Mouse (Mus musculus) midbrain, embryonic 15.5 days (tissue): ENCODE measurements around the gene S1pr5. TPM values are rescaled to one million over a fixed set of nuclear protein-coding genes. Genes with fewer than 3 reads are reported as not detected.

Experiments
- ATAC-seq: fragments of 200-750 bp; cut with Nextera tagmentation; replicated peaks from 2 replicates; pipeline ENCODE4 v1.8.0; 2017; ENCODE audit warnings: moderate TSS enrichment
- H3K27ac ChIP-seq: fragments of 300-500 bp; sonication (generic); 2 replicates; pipeline ENCODE4 v1.5.1; 2015; ENCODE audit warnings: mild to moderate bottlenecking, inconsistent platforms
- H3K27me3 ChIP-seq: fragments of 300-500 bp; sonication (generic); replicated peaks from 2 replicates; pipeline ENCODE4 v1.6.1; 2015; ENCODE audit warnings: inconsistent platforms
- H3K36me3 ChIP-seq: fragments of 300-500 bp; sonication (generic); replicated peaks from 2 replicates; pipeline ENCODE4 v1.6.1; 2015; ENCODE audit warnings: inconsistent platforms
- H3K4me1 ChIP-seq: fragments of 300-500 bp; sonication (generic); 2 replicates; pipeline ENCODE4 v1.6.1; 2015; ENCODE audit warnings: inconsistent platforms
- H3K4me2 ChIP-seq: fragments of 300-500 bp; sonication (generic); 2 replicates; pipeline ENCODE4 v1.6.1; 2015; ENCODE audit warnings: inconsistent platforms, mild to moderate bottlenecking, moderate library complexity
- H3K4me3 ChIP-seq: fragments of 300-500 bp; sonication (generic); 2 replicates; pipeline ENCODE4 v1.5.1; 2015; ENCODE audit warnings: mild to moderate bottlenecking, inconsistent platforms
- H3K9ac ChIP-seq: fragments of 300-500 bp; sonication (generic); 2 replicates; pipeline ENCODE4 v1.6.1; 2015; ENCODE audit warnings: mild to moderate bottlenecking, inconsistent platforms
- H3K9me3 ChIP-seq: fragments of 300-500 bp; sonication (generic); 2 replicates; pipeline ENCODE4 v1.6.1; 2016; ENCODE audit warnings: inconsistent platforms
- WGBS: fragments of 180-500 bp; shearing (Covaris S2); methylation state at CpG from one replicate; pipeline ENCODE4 v1.1.7; 2015; ENCODE audit warnings: mixed read lengths; 5-methylcytosine and 5-hydroxymethylcytosine counted together
- polyA plus RNA-seq: library from polyadenylated mRNA; unstranded; fragments of >200 nt; fragmentation: Nextera tagmentation; extraction: Ambion mirVana; gene quantifications from 2 replicates; pipeline ENCODE4 v1.2.1, GENCODE M21; 2015

S1pr5 gene
- polyA plus RNA-seq, 1 experiment from 2014 or later: 4.2 TPM

- Histone ChIP-seq H3K4me2 (peak overlapping the region; percentile 90), H3K4me1 (peaks cover 19% of the 10 kb centered on the region), H3K27me3 (peaks cover 70% of the 10 kb centered on the region), H3K36me3 (no peaks in the 10 kb centered on the region), H3K4me3 (peak overlapping the region; percentile 47), H3K27ac (peak overlapping the region; percentile 48), H3K9ac (peak overlapping the region; percentile 51), H3K9me3 (no peaks in the 10 kb centered on the region)
- ATAC-seq: peak; percentile 58
- under 1% methylated on average over 72 of the region's 72 CpGs for WGBS
Measured at GRCm38 (mm10) chr9:21244428-21245112, 3.7 kb downstream of the S1pr5 start.

DNA sequence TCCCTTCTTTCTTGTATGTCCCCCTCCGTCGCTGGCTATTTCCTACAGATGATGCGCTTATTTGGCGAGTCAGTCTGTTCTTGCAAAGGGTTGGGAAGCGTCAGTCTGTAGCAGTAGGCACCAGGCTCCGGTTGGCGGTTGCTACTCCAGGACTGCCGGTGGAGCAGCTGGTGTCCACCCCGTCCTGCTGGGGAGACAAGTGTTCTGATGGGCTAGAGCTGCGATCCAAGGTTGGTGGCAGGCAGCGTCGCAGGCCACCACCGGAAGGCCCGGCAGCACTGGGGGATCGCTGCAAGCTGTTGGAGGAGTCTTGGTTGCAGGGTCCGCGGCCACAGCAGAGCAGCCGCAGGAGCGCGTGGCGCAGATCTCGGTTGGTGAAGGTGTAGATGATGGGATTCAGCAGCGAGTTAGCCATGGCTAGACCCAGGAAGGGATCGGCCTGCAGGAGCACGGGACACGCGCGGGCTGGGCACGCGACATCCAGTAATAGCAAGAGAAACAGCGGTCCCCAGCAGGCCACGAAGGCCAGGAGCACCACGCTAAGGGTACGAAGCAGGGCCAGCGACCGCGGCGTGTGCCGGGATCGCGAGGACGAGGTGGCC, 4.3 kb downstream of the S1pr5 start:
- Histone ChIP-seq H3K9ac (peak overlapping the region; percentile 51), H3K4me2 (peak overlapping the region; percentile 90), H3K36me3 (no peaks in the 10 kb centered on the region), H3K27me3 (peaks cover 64% of the 10 kb centered on the region), H3K27ac (peak overlapping the region; percentile 48), H3K4me1 (peaks cover 23% of the 10 kb centered on the region), H3K4me3 (peak overlapping the region; percentile 47), H3K9me3 (no peaks in the 10 kb centered on the region)
- 4% methylated on average over 42 of the region's 42 CpGs for WGBS
- peak; percentile 9; the same call in 1 of the 2 replicates for ATAC-seq

GRCm38 (mm10) chr9:21241343-21241742, 6.9 kb downstream of the S1pr5 start:
- Histone ChIP-seq H3K9ac (no peak overlapping the region), H3K4me3 (no peak overlapping the region), H3K4me2 (no peak overlapping the region), H3K27me3 (peaks cover 42% of the 10 kb centered on the region), H3K4me1 (peaks cover 39% of the 10 kb centered on the region), H3K9me3 (no peaks in the 10 kb centered on the region), H3K36me3 (no peaks in the 10 kb centered on the region), H3K27ac (no peak overlapping the region)
- 5% methylated on average over 11 of the region's 11 CpGs for WGBS
- ATAC-seq: no peak

GRCm38 (mm10) chr9:21239465-21239848, 8.8 kb downstream of the S1pr5 start:
- peaks cover 37% of the 10 kb centered on the region for H3K4me1 ChIP-seq
- no peaks in the 10 kb centered on the region for H3K9me3 ChIP-seq
- WGBS: 27% methylated on average over 4 of the region's 4 CpGs
- ATAC-seq: no peak
- peak overlapping the region; percentile 98 for H3K9ac ChIP-seq
- H3K36me3 ChIP-seq: no peaks in the 10 kb centered on the region; the same call in 1 of the 2 replicates
- H3K4me3 ChIP-seq: peak overlapping the region; percentile 85
- H3K27me3 ChIP-seq: peaks cover 23% of the 10 kb centered on the region
- peak overlapping the region; percentile 72 for H3K4me2 ChIP-seq
- peak overlapping the region; percentile 87; the same call in 1 of the 2 replicates for H3K27ac ChIP-seq

- peak; percentile 83 for ATAC-seq
Measured at GRCm38 (mm10) chr9:21238733-21239464, 9.3 kb downstream of the S1pr5 start, which contains the start of gene Keap1. Gene Keap1, minus strand, starts transcription at chr9:21239361.

DNA sequence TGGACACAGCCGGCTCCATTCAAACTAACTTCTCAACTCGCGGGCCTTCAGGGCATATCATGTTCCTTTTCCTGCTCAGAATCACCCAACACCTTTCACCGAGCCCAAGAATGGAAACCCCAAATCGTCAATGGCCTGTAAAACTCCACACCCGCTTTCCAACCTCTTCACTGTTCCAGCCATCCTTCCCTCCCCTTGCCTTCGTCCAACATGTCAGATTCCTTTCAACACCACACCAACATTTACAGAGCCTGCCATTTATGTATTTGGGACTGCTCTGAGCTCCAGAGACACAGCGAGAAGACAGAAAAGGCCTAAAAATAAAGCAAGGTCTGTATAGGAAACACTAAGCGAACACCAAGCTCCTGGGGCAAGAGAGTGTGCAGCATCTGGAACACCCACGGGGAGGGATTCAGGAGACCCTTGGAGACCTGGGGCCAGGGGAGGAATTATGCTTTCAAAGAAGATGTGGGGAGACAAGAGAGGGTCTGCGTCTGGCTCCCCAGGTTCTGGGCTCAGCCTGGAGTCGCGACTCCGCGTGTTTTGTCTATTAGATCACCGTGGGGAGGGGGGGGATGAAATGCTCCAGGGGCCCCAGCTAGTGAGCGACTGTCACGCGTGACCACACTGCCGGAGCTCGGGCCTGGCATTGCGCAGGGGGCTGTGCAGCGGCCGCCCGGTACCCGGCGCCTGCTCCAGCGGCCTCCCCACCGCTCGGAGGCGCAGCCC, 10.1 kb downstream of the S1pr5 start:
- Histone ChIP-seq H3K9me3 (no peaks in the 10 kb centered on the region), H3K4me1 (peaks cover 29% of the 10 kb centered on the region), H3K4me2 (peak overlapping the region; percentile 72), H3K27me3 (peaks cover 10% of the 10 kb centered on the region), H3K4me3 (peak overlapping the region; percentile 85), H3K27ac (peak overlapping the region; percentile 87), H3K36me3 (peaks cover 7% of the 10 kb centered on the region; the same call in 1 of the 2 replicates), H3K9ac (peak overlapping the region; percentile 98)
- 2% methylated on average over 30 of the region's 31 CpGs for WGBS
- ATAC-seq: peak; percentile 31; the same call in 1 of the 2 replicates

More at GRCm38 (mm10) chr9:21238733-21239464, 9.3 kb downstream of the S1pr5 start, which contains the start of gene Keap1:
- H3K36me3 ChIP-seq: no peaks in the 10 kb centered on the region; the same call in 1 of the 2 replicates
- peak within 1 kb of the TSS; percentile 98 for H3K9ac ChIP-seq
- peak within 1 kb of the TSS; percentile 85 for H3K4me3 ChIP-seq
- H3K27me3 ChIP-seq: peaks cover 18% of the 10 kb centered on the region
- H3K4me2 ChIP-seq: peak within 1 kb of the TSS; percentile 72
- peaks cover 32% of the 10 kb centered on the region for H3K4me1 ChIP-seq
- WGBS: under 1% methylated on average over 71 of the region's 90 CpGs
- H3K9me3 ChIP-seq: no peaks in the 10 kb centered on the region
- peak within 1 kb of the TSS; percentile 87 for H3K27ac ChIP-seq

DNA sequence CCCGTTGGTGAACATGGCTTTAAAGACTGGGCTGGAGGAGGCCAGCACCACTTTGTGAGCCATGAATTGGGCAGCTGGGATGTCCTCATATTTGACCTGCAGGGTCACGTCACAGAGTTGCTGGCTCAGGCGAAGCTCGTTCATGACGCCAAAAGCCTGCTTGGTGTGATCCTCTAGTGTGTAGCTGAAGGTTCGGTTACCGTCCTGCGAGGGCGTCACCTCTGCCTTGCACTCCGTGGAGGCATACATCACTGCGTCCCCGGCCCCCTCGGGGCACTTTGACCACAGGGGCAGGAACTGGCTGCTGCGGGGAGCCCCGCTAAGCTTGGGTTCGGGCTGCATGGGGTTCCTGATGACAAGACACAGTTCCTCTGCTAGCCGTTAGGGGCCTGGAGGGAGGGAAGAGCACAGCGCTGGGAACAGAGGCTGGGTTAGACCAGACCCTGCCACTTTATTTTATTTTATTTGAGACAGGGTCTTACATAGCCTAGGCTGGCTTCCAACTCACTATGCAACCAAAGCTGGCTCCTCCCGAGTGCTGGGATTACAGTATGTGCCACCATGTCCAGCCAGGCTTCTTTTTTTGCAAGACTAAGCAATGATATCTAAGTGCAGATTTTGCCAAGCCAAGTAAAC, 10.8 kb downstream of the S1pr5 start:
- H3K4me1 ChIP-seq: peaks cover 29% of the 10 kb centered on the region
- H3K4me3 ChIP-seq: peak overlapping the region; percentile 85
- 0 out of 2 replicates have a peak, but pooled peaks cover 4% of the 10 kb centered on the region for H3K27me3 ChIP-seq
- H3K36me3 ChIP-seq: peaks cover 8% of the 10 kb centered on the region; the same call in 1 of the 2 replicates
- H3K4me2 ChIP-seq: peak overlapping the region; percentile 72
- H3K9me3 ChIP-seq: no peaks in the 10 kb centered on the region
- WGBS: 19% methylated on average over 19 of the region's 19 CpGs
- ATAC-seq: peak; percentile 35
- peak overlapping the region; percentile 98 for H3K9ac ChIP-seq
- H3K27ac ChIP-seq: peak overlapping the region; percentile 87

GRCm38 (mm10) chr9:21236991-21237367, 11.3 kb downstream of the S1pr5 start:
- no peak for ATAC-seq
- Histone ChIP-seq H3K27me3 (0 out of 2 replicates have a peak, but pooled peaks cover 4% of the 10 kb centered on the region), H3K4me1 (peaks cover 29% of the 10 kb centered on the region), H3K4me3 (peak overlapping the region; percentile 85), H3K9me3 (no peaks in the 10 kb centered on the region), H3K27ac (no peak overlapping the region), H3K9ac (peak overlapping the region; percentile 98; the same call in 1 of the 2 replicates), H3K4me2 (peak overlapping the region; percentile 72), H3K36me3 (peaks cover 8% of the 10 kb centered on the region; the same call in 1 of the 2 replicates)
- WGBS: 82% methylated on average over 25 of the region's 25 CpGs

GRCm38 (mm10) chr9:21235341-21235740, 12.9 kb downstream of the S1pr5 start:
- ATAC-seq: no peak
- no peaks in the 10 kb centered on the region for H3K27me3 ChIP-seq
- no peak overlapping the region for H3K4me3 ChIP-seq
- H3K4me1 ChIP-seq: peaks cover 29% of the 10 kb centered on the region
- H3K9ac ChIP-seq: no peak overlapping the region
- H3K4me2 ChIP-seq: no peak overlapping the region
- H3K9me3 ChIP-seq: no peaks in the 10 kb centered on the region
- no peak overlapping the region for H3K27ac ChIP-seq
- 92% methylated on average over 4 of the region's 4 CpGs for WGBS
- H3K36me3 ChIP-seq: peaks cover 10% of the 10 kb centered on the region; the same call in 1 of the 2 replicates

DNA sequence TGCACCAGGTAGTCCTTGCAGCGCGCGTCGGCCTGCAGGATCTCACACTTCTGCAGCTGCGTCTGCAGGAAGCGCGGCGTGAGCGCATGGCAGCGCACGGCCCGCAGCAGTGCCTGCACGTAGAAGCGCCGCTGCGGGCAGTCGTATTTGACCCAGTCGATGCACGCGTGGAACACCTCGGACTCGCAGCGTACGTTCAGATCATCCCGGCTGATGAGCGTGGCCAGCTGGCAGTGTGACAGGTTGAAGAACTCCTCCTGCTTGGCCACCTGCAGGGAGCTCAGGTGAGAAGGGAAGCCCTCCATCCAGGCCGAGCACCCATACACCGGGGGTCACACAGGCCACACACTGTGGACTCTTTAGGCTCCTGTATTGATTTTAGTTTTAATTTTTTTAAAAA, 14.4 kb downstream of the S1pr5 start:
- WGBS: 84% methylated on average over 28 of the region's 28 CpGs
- Histone ChIP-seq H3K4me3 (no peak overlapping the region), H3K4me1 (peaks cover 25% of the 10 kb centered on the region), H3K4me2 (no peak overlapping the region), H3K9ac (no peak overlapping the region), H3K9me3 (no peaks in the 10 kb centered on the region), H3K36me3 (peaks cover 17% of the 10 kb centered on the region; the same call in 1 of the 2 replicates), H3K27ac (no peak overlapping the region), H3K27me3 (no peaks in the 10 kb centered on the region)
- ATAC-seq: no peak

- H3K4me2 ChIP-seq: no peak overlapping the region
- peaks cover 25% of the 10 kb centered on the region for H3K4me1 ChIP-seq
- no peak overlapping the region for H3K9ac ChIP-seq
- no peak for ATAC-seq
- no peak overlapping the region for H3K27ac ChIP-seq
- 90% methylated on average over 29 of the region's 29 CpGs for WGBS
- H3K36me3 ChIP-seq: peaks cover 17% of the 10 kb centered on the region; the same call in 1 of the 2 replicates
- no peaks in the 10 kb centered on the region for H3K27me3 ChIP-seq
- H3K4me3 ChIP-seq: no peak overlapping the region
- no peaks in the 10 kb centered on the region for H3K9me3 ChIP-seq
Measured at GRCm38 (mm10) chr9:21233366-21233765, 14.9 kb downstream of the S1pr5 start.
